Mouse (Mus musculus): ENCODE measurements around the gene Rhpn2. TPM values are rescaled to one million over a fixed set of nuclear protein-coding genes. Genes with fewer than 3 reads are reported as not detected.

Rhpn2 gene
- polyA plus RNA-seq, 1 experiment from 2014 or later = 3.1 TPM

DNA sequence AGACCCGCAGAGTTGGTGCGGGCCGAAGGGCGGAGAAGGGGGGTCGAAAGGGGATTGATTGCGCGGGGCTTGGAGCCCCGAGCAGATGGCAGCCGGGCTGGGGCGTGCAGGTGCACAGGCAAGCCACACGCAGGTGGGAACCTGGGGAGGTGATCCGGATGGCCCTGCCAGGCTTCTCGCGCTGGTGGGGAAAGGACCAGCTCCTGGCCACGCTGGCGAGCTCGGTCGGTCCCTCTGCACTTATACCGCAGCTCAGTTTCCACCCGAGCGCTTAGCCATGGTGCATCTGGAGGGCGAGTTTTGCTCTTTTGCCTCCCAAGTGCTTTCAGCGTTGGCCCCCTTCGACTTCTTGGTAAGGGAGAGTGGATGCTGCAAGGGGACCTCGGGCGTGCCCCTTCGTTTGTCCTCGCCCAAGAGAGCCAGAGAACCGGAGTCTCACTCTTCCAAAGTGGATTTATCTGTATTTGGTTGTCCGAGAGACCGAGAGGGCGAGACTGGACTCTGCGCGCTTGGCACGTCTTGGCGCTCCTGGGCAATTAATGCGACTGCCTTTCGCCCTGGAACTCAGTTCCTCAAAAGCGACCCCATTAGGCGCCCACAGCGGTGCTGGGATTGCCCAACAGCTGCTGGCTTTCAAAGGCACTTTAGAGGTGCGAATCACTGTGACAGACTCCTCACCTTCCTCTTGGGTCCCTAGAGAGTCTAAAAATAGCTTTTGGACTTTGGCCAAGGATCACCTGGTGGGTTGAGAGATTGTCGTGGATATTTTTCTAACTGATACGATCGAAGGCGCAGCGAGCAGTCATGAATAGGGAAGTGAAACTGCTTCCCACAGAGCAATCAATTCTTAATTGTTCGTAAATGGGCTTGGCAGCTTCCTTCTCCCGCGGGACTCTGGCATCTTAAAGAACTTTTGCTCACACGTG is 820 bp downstream of the Rhpn2 start:
- Histone ChIP-seq H3K4me2 (ENCODE audit: low read depth, low read length) (peak overlapping the region; percentile 90), H3K9me3 (replicated peaks; ENCODE audit: control insufficient read depth, low read length) (no peaks in the 10 kb centered on the region), H3K9ac (replicated peaks; ENCODE audit: low read length) (peak overlapping the region; percentile 37), H3K4me3 (ENCODE audit: low read depth, low read length) (peak overlapping the region; percentile 41), H3K4me1 (ENCODE audit: control insufficient read depth, insufficient read depth, low read length) (no peaks in the 10 kb centered on the region), H3K36me3 (replicated peaks; ENCODE audit: control insufficient read depth, insufficient read depth, low read depth, low read length) (no peaks in the 10 kb centered on the region), H3K27me3 (ENCODE audit: control insufficient read depth, insufficient read depth, low read length) (peaks cover 4% of the 10 kb centered on the region), H3K27ac (replicated peaks; ENCODE audit: low read depth, low read length) (no peak overlapping the region)
- DNase-seq (ENCODE audit: low spot score) = no peak
- peak; percentile 25; the same call in 1 of the 2 replicates for ATAC-seq (replicated peaks; ENCODE audit: insufficient number of reproducible peaks, low FRiP score, low TSS enrichment, low read depth)
- WGBS = 1% methylated on average over 50 of the region's 51 CpGs

DNA sequence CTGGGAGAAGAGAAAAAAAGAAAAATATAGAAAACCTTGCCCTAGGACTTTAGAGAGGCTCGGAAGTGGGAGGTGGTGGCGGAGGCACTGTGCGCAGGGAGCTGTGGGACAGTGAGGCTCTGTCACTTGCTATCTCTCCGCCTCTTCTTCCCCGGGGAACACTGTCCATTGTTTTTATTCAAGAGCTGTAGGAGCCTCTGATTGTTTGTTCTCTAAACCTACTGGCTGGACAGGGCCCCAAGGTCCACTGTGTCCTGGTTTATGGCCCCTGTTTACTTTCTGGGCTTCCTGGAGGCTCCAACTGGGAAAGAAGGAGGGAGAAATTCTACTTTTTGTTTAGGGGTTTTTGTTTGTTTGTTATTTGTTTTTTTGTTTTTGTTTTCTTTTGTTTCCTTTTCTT is 6.2 kb downstream of the Rhpn2 start:
- Histone ChIP-seq H3K4me2 (ENCODE audit: low read depth, low read length) (no peak overlapping the region), H3K27me3 (ENCODE audit: control insufficient read depth, insufficient read depth, low read length) (peaks cover 4% of the 10 kb centered on the region), H3K27ac (replicated peaks; ENCODE audit: low read depth, low read length) (no peak overlapping the region), H3K36me3 (replicated peaks; ENCODE audit: control insufficient read depth, insufficient read depth, low read depth, low read length) (no peaks in the 10 kb centered on the region), H3K4me1 (ENCODE audit: control insufficient read depth, insufficient read depth, low read length) (no peaks in the 10 kb centered on the region), H3K4me3 (ENCODE audit: low read depth, low read length) (no peak overlapping the region), H3K9me3 (replicated peaks; ENCODE audit: control insufficient read depth, low read length) (no peaks in the 10 kb centered on the region), H3K9ac (replicated peaks; ENCODE audit: low read length) (no peak overlapping the region)
- 14% methylated on average over 5 of the region's 5 CpGs for WGBS
- DNase-seq (ENCODE audit: low spot score) = no peak
- ATAC-seq (replicated peaks; ENCODE audit: insufficient number of reproducible peaks, low FRiP score, low TSS enrichment, low read depth) = no peak

DNA sequence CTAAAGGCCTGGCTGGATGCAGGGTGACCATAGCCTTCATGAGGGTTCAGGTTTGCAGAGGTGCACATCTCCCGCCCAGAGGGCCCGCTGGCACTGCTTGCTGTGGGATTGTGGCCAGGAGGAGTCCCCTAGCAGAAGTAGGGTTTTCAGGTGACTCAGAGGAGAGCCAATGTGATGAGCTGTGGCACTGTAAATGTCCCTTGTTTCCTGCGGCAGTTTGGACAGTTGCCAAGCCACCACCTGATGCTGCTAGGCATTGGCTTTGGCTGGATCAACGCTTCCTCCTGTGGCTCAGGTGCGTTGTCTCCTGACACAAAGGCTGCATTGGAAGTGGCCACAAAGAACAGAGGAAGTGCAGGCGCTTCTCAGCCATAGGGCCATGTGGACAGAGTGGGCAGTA is 7.3 kb downstream of the Rhpn2 start:
- WGBS = 90% methylated on average over 6 of the region's 6 CpGs
- Histone ChIP-seq H3K9ac (replicated peaks; ENCODE audit: low read length) (no peak overlapping the region), H3K4me3 (ENCODE audit: low read depth, low read length) (no peak overlapping the region), H3K4me2 (ENCODE audit: low read depth, low read length) (no peak overlapping the region), H3K36me3 (replicated peaks; ENCODE audit: control insufficient read depth, insufficient read depth, low read depth, low read length) (no peaks in the 10 kb centered on the region), H3K4me1 (ENCODE audit: control insufficient read depth, insufficient read depth, low read length) (no peaks in the 10 kb centered on the region), H3K27me3 (ENCODE audit: control insufficient read depth, insufficient read depth, low read length) (no peaks in the 10 kb centered on the region), H3K27ac (replicated peaks; ENCODE audit: low read depth, low read length) (no peak overlapping the region), H3K9me3 (replicated peaks; ENCODE audit: control insufficient read depth, low read length) (no peaks in the 10 kb centered on the region)
- no peak for ATAC-seq (replicated peaks; ENCODE audit: insufficient number of reproducible peaks, low FRiP score, low TSS enrichment, low read depth)
- no peak for DNase-seq (ENCODE audit: low spot score)

DNA sequence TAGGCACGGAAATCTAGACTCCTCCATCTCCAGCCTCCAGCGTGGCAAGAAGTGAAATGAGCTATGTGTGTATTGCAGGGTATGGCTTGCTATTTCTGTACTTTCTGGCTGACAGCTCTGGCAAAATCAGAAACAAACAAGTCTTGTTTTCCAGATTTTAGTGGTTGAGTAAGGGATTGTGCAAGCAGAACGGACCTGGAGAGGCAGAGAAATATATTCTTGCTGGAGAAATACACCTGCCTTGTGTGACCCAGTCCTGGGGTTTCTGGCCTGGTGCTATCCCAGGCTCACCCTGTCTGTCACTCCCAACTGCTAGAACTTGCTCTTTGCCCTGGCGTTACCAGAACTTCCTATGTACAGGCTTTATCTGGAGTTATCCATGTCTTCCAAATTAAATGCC is 8.5 kb downstream of the Rhpn2 start:
- DNase-seq (ENCODE audit: low spot score) = no peak

DNA sequence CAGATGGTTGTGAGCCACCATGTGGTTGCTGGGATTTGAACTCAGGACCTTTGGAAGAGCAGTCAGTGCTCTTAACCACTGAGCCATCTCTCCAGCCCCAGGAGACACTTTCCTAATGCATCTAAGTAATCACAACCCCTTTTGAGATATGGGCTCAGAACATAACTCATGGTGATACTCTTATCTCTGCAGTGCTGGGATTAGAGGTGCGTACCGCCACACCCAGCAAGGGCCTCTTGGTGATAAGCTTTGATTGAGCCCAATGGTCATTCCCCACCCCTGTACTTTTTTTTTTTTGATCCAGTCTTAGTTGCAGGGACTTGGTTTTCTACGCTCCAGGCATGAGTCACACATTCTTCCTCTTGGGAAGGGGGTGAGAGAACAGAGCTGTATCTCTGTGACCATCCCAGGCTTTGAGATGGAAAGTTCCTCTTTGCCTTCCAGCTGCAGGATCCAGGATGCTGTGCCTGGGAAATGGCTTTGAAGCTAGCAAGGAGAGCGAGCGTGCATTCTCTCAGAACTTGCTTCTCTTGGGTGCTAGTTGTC is 10.9 kb downstream of the Rhpn2 start:
- Histone ChIP-seq H3K4me3 (ENCODE audit: low read depth, low read length) (no peak overlapping the region), H3K27me3 (ENCODE audit: control insufficient read depth, insufficient read depth, low read length) (no peaks in the 10 kb centered on the region), H3K27ac (replicated peaks; ENCODE audit: low read depth, low read length) (no peak overlapping the region), H3K4me2 (ENCODE audit: low read depth, low read length) (no peak overlapping the region), H3K36me3 (replicated peaks; ENCODE audit: control insufficient read depth, insufficient read depth, low read depth, low read length) (no peaks in the 10 kb centered on the region), H3K4me1 (ENCODE audit: control insufficient read depth, insufficient read depth, low read length) (no peaks in the 10 kb centered on the region), H3K9me3 (replicated peaks; ENCODE audit: control insufficient read depth, low read length) (no peaks in the 10 kb centered on the region), H3K9ac (replicated peaks; ENCODE audit: low read length) (no peak overlapping the region)
- no peak for ATAC-seq (replicated peaks; ENCODE audit: insufficient number of reproducible peaks, low FRiP score, low TSS enrichment, low read depth)
- no peak for DNase-seq (ENCODE audit: low spot score)
- WGBS = 92% methylated on average over 5 of the region's 5 CpGs

More for the DNA sequence above, 8.5 kb downstream of the Rhpn2 start:
- Histone ChIP-seq H3K4me3 (ENCODE audit: low read depth, low read length) (no peak overlapping the region), H3K27ac (replicated peaks; ENCODE audit: low read depth, low read length) (no peak overlapping the region), H3K27me3 (ENCODE audit: control insufficient read depth, insufficient read depth, low read length) (no peaks in the 10 kb centered on the region), H3K4me1 (ENCODE audit: control insufficient read depth, insufficient read depth, low read length) (no peaks in the 10 kb centered on the region), H3K9me3 (replicated peaks; ENCODE audit: control insufficient read depth, low read length) (no peaks in the 10 kb centered on the region), H3K9ac (replicated peaks; ENCODE audit: low read length) (no peak overlapping the region), H3K36me3 (replicated peaks; ENCODE audit: control insufficient read depth, insufficient read depth, low read depth, low read length) (no peaks in the 10 kb centered on the region), H3K4me2 (ENCODE audit: low read depth, low read length) (no peak overlapping the region)
- 74% methylated on average over 4 of the region's 4 CpGs for WGBS
- ATAC-seq (replicated peaks; ENCODE audit: insufficient number of reproducible peaks, low FRiP score, low TSS enrichment, low read depth) = no peak

DNA sequence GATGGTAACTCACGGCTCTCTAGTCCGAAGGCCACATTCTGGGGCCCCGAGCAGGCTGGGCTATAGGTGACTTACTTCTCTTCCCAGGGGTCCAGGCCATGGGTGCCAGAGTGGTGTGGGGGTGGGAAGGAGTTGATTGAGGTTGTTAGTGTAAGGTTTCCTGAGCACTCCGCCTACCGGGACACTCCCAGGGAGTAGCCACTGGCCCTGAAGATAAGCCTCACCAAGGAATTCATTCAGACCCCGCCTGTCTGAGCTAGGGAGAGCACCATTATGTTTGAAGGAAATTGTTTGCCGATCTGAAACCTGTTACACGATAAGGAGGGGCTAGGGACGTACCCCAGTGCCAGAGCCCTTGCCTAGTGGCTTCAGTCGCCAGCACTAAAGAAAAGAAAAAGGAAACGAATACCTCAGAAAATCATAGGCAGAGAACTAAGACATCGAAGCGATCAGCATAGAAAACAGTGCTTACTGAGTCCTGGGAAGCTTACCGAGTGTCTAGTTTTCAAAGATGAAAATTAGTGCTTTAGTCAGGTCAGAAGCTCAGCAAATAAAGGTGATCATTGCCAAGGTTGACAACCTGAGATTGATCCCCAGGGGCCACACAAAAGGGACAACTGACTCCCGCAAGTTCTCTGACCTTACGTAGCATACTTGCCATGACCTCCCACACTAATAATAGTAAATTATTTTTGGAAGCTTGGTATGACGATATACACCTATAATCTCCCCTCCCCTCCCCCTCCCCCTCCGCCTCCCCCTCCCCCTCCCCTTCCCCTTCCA is 14.1 kb downstream of the Rhpn2 start:
- no peak overlapping the region for H3K4me2 ChIP-seq (ENCODE audit: low read depth, low read length)
- H3K9me3 ChIP-seq (replicated peaks; ENCODE audit: control insufficient read depth, low read length) = no peaks in the 10 kb centered on the region
- DNase-seq (ENCODE audit: low spot score) (no peak), ATAC-seq (replicated peaks; ENCODE audit: insufficient number of reproducible peaks, low FRiP score, low TSS enrichment, low read depth) (no peak)
- H3K9ac ChIP-seq (replicated peaks; ENCODE audit: low read length) = no peak overlapping the region
- no peak overlapping the region for H3K4me3 ChIP-seq (ENCODE audit: low read depth, low read length)
- 67% methylated on average over 17 of the region's 18 CpGs for WGBS
- H3K27me3 ChIP-seq (ENCODE audit: control insufficient read depth, insufficient read depth, low read length) = no peaks in the 10 kb centered on the region
- no peak overlapping the region for H3K27ac ChIP-seq (replicated peaks; ENCODE audit: low read depth, low read length)
- no peaks in the 10 kb centered on the region for H3K36me3 ChIP-seq (replicated peaks; ENCODE audit: control insufficient read depth, insufficient read depth, low read depth, low read length)
- H3K4me1 ChIP-seq (ENCODE audit: control insufficient read depth, insufficient read depth, low read length) = no peaks in the 10 kb centered on the region

DNA sequence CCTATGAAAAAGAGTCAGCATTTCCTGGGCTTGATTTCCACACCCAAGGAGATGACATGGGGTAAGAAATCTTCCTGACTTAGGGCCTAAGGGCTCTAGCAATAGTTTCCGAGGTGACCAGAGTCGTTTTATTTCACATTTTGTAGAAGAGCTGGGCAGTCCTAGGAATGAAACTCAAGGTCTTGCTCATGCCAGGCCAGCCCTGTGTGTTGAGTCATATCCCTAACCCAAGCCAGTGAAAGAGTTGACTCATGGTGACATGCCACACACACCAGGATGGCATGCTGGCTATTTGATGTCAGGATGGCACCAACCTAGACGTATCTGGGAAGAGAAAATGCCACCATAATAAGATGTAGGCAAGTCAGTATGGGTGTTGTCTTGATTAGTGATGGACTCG is 15.1 kb downstream of the Rhpn2 start:
- Histone ChIP-seq H3K27ac (replicated peaks; ENCODE audit: low read depth, low read length) (no peak overlapping the region), H3K9ac (replicated peaks; ENCODE audit: low read length) (no peak overlapping the region), H3K27me3 (ENCODE audit: control insufficient read depth, insufficient read depth, low read length) (no peaks in the 10 kb centered on the region), H3K4me2 (ENCODE audit: low read depth, low read length) (no peak overlapping the region), H3K36me3 (replicated peaks; ENCODE audit: control insufficient read depth, insufficient read depth, low read depth, low read length) (no peaks in the 10 kb centered on the region), H3K4me3 (ENCODE audit: low read depth, low read length) (no peak overlapping the region), H3K4me1 (ENCODE audit: control insufficient read depth, insufficient read depth, low read length) (no peaks in the 10 kb centered on the region), H3K9me3 (replicated peaks; ENCODE audit: control insufficient read depth, low read length) (no peaks in the 10 kb centered on the region)
- WGBS = 91% methylated on average over 4 of the region's 4 CpGs
- ATAC-seq (replicated peaks; ENCODE audit: insufficient number of reproducible peaks, low FRiP score, low TSS enrichment, low read depth) (no peak), DNase-seq (ENCODE audit: low spot score) (no peak)
